Comparison of ENCODE assay signal across 10 mouse cellular contexts in genomic region chr5:93265164-93265800, GRCm38 (mm10). TPM values are rescaled to one million over a fixed set of nuclear protein-coding genes. Genes with fewer than 3 reads are reported as not detected.
DNase-seq lines count a peak whose midpoint lies in the region; ATAC-seq and TF ChIP-seq lines count a peak whose summit lies in the region.
"Had no signal": no experiment of that assay in that cellular context is flagged by ENCODE, and none has a peak within 500 bp of the region (broad histone marks: within the 10 kb centered on the region; RNA-seq: fewer than 3 reads in every experiment).

No protein-coding gene starts in this region.

- no peaks in the 10 kb centered on the region for H3K9me3 ChIP-seq in hindbrain, embryonic 13.5 days

- H3K9ac ChIP-seq in hindbrain, embryonic 13.5 days, result no peak overlapping the region

- TF ChIP-seq POLR2A in bone marrow, adult 2 months (IDR thresholded peaks at IDR 0.05; ENCODE audit: borderline replicate concordance, control insufficient read depth, low read depth, low read length), result no peak

- no peaks in the 10 kb centered on the region for H3K27me3 ChIP-seq in hindbrain, embryonic 13.5 days

- peak overlapping the region; percentile 94; the same call in 1 of the 2 replicates for H3K27ac ChIP-seq in layer of hippocampus, adult 2 months
- no peak overlapping the region; the same call in 1 of the 2 replicates for H3K27ac ChIP-seq in bone marrow, adult 2 months (ENCODE audit: control insufficient read depth, insufficient read depth, low read depth, low read length, poor library complexity)
- H3K27ac ChIP-seq in hindbrain, embryonic 13.5 days, result no peak overlapping the region

- no peak overlapping the region for H3K4me3 ChIP-seq in layer of hippocampus, adult 2 months
- H3K4me3 ChIP-seq in bone marrow, adult 2 months (replicated peaks; ENCODE audit: control insufficient read depth, low read depth, low read length), result peak overlapping the region; percentile 25
- H3K4me3 ChIP-seq in hindbrain, embryonic 13.5 days, result no peak overlapping the region

- peaks cover 3% of the 10 kb centered on the region; the same call in 1 of the 2 replicates for H3K4me1 ChIP-seq in bone marrow, adult 2 months (ENCODE audit: control insufficient read depth, insufficient read depth, low read length)
- peaks cover 22% of the 10 kb centered on the region for H3K4me1 ChIP-seq in hindbrain, embryonic 13.5 days (replicated peaks)

- no peak for TF ChIP-seq CTCF in layer of hippocampus, adult 2 months (conservative IDR thresholded peaks at IDR 0.05)
- no peak for TF ChIP-seq CTCF in bone marrow, adult 2 months (IDR thresholded peaks at IDR 0.05; ENCODE audit: control insufficient read depth, insufficient read depth, low read length)

- H3K36me3 ChIP-seq in hindbrain, embryonic 13.5 days, result 0 out of 2 replicates have a peak, but pooled peaks cover 2% of the 10 kb centered on the region

- WGBS in bone marrow, adult 2 months, result 15% methylated on average over 7 of the region's 7 CpGs
- WGBS in hindbrain, embryonic 13.5 days, result 90% methylated on average over 7 of the region's 7 CpGs

- H3K4me2 ChIP-seq in hindbrain, embryonic 13.5 days, result no peak overlapping the region

- DNase-seq in layer of hippocampus, adult 2 months (ENCODE audit: low spot score in 2 of 2), result no peak
- DNase-seq in layer of hippocampus, postnatal 10 days (ENCODE audit: low spot score in 2 of 2), result no peak
- DNase-seq in kidney, postnatal 10 days, result peak; percentile 44
- DNase-seq in right cerebral cortex, postnatal 4 days, result no peak
- no peak for DNase-seq in retina, postnatal 1 day
- DNase-seq: cerebellum, adult 9-11 months; layer of hippocampus, postnatal 36 days had no signal

- 0 out of 2 replicates have a peak, but pooled peaks have one; percentile 3 for ATAC-seq in neutrophil, adult 5-6 weeks (ENCODE audit: extremely low read depth, insufficient number of reproducible peaks, low FRiP score, poor library complexity, severe bottlenecking)
- no peak for ATAC-seq in hindbrain, embryonic 13.5 days (ENCODE audit: low FRiP score)

RNA-seq across cellular contexts. Expression of gene Ccng2, which starts 1.8 kb away (rescaled TPM):
- 10 to 100 TPM; 48.2 to 51.5 TPM for total RNA-seq in layer of hippocampus, adult 2 months (2021)
- total RNA-seq in layer of hippocampus, postnatal 10 days (2021), result 10 to 100 TPM; 42.6 to 52.7 TPM
- polyA plus RNA-seq in bone marrow, adult 2 months (2011; ENCODE audit: insufficient read depth, insufficient read length, low replicate concordance, missing spikeins), result 9.0 and 11.7 TPM in 2 replicates
- 136 and 150 TPM in 2 replicates for total RNA-seq in neutrophil, adult 5-6 weeks (2017)
- polyA plus RNA-seq in hindbrain, embryonic 13.5 days (2015; fragmentation: Nextera tagmentation; extraction: Ambion mirVana), result 109 and 119 TPM in 2 replicates

RNA-seq across cellular contexts. Expression of gene 2010109A12Rik, which starts 59.0 kb away (rescaled TPM):
- 1 to 10 TPM; 1.1 to 1.8 TPM for total RNA-seq in layer of hippocampus, adult 2 months (2021)
- total RNA-seq in layer of hippocampus, postnatal 10 days (2021), result 1 to 10 TPM in 1 of 2 experiments, under 1 TPM in 1; 0.87 to 1.1 TPM
- polyA plus RNA-seq in bone marrow, adult 2 months (2011; ENCODE audit: insufficient read depth, insufficient read length, low replicate concordance, missing spikeins), result 3.7 and 4.8 TPM in 2 replicates
- total RNA-seq in neutrophil, adult 5-6 weeks (2017), result 7.2 and 7.4 TPM in 2 replicates
- polyA plus RNA-seq in hindbrain, embryonic 13.5 days (2015; fragmentation: Nextera tagmentation; extraction: Ambion mirVana), result 2.0 and 2.2 TPM in 2 replicates

RNA-seq across cellular contexts. Expression of gene Ccni, which starts 59.0 kb away (rescaled TPM):
- total RNA-seq in layer of hippocampus, adult 2 months (2021), result 100 to 1,000 TPM; 251 to 256 TPM
- total RNA-seq in layer of hippocampus, postnatal 10 days (2021), result 100 to 1,000 TPM; 358 to 363 TPM
- polyA plus RNA-seq in bone marrow, adult 2 months (2011; ENCODE audit: insufficient read depth, insufficient read length, low replicate concordance, missing spikeins), result 73.8 and 76.8 TPM in 2 replicates
- 202 and 220 TPM in 2 replicates for total RNA-seq in neutrophil, adult 5-6 weeks (2017)
- polyA plus RNA-seq in hindbrain, embryonic 13.5 days (2015; fragmentation: Nextera tagmentation; extraction: Ambion mirVana), result 137 and 140 TPM in 2 replicates
